Mouse (Mus musculus): ENCODE results near the gene Chat. TPM values are rescaled to one million over a fixed set of nuclear protein-coding genes. Genes with fewer than 3 reads are reported as not detected.

The Chat gene
- polyA plus RNA-seq, 1 experiment from 2014 or later, result 0.34 TPM

DNA sequence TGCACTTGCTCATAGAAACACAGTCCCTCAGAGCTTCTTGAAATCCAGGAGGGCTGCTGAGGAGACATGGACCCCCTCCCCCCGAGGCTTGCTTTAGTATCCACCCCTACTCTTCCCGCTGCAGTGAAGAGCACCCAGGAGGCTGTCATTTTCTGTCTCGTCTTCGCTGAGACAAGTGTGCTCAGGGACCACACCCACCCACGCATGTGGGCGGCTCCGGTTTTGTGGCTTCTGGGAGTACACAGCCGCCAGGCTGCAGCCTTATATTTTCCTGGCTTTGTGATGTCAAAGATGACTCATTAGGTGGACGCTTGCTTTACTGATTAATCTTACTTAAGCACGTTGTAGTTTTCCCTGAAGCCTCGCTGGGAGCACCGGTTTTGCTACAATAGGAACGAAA lies 26.7 kb upstream of the Chat start:
- peak overlapping the region; percentile 32 for H3K4me3 ChIP-seq
- H3K4me1 ChIP-seq, result no peaks in the 10 kb centered on the region
- no peaks in the 10 kb centered on the region for H3K27me3 ChIP-seq
- WGBS, result 16% methylated on average over 13 of the region's 13 CpGs
- no peaks in the 10 kb centered on the region for H3K9me3 ChIP-seq
- no peak overlapping the region for H3K27ac ChIP-seq (replicated peaks)
- peak overlapping the region; percentile 45 for H3K4me2 ChIP-seq (replicated peaks)
- ATAC-seq (replicated peaks), result no peak
- no peaks in the 10 kb centered on the region for H3K36me3 ChIP-seq
- peak overlapping the region; percentile 47; the same call in 1 of the 2 replicates for H3K9ac ChIP-seq (replicated peaks)

DNA sequence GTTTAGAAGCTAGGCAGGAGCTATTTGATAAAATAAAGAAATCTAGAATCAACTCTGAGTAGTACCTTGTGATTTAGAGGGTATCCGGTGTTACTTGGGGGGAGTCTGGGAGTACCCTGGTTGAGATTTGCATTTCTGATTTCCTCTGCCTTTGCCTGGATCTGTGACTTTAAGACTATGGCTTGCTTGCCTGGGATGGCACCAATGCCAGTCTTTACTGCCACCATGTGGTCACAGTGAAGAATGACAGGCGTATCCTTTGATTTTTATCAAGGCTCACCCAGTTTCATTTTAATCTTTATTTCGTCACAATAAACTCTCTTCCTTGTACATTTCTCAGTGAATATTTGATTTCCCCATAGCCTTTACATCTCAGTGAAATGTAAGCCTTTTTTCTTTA lies 16.3 kb upstream of the Chat start:
- ATAC-seq (replicated peaks), result 0 out of 2 replicates have a peak, but pooled peaks have one; percentile 46
- Histone ChIP-seq H3K27ac (replicated peaks) (no peak overlapping the region), H3K9me3 (no peaks in the 10 kb centered on the region), H3K4me3 (no peak overlapping the region), H3K27me3 (no peaks in the 10 kb centered on the region), H3K9ac (replicated peaks) (no peak overlapping the region), H3K36me3 (no peaks in the 10 kb centered on the region), H3K4me2 (replicated peaks) (no peak overlapping the region), H3K4me1 (no peaks in the 10 kb centered on the region)
- WGBS, result 12% methylated on average over 3 of the region's 3 CpGs

DNA sequence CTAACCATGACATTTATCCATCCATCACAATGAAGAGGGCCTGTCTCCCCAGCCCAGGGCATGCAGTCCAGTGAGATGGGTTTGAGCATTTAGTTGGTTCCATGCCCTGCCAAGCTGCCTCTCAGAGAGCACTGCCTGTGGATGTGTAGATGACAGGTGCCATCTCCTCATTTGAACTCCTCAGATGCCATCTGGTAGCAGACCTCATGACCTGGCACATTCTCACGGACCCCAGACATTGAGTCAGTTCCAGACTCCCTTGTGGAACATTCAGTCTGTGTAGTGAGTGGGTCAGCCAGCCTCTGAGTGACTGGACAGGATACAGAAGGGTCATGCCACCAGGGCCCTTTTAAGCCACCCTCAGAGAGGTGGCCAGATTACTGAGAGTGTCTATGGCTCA lies 11.8 kb upstream of the Chat start:
- H3K4me2 ChIP-seq (replicated peaks), result no peak overlapping the region
- H3K4me1 ChIP-seq, result no peaks in the 10 kb centered on the region
- H3K27me3 ChIP-seq, result no peaks in the 10 kb centered on the region
- no peak overlapping the region for H3K27ac ChIP-seq (replicated peaks)
- H3K9me3 ChIP-seq, result no peaks in the 10 kb centered on the region
- no peak for ATAC-seq (replicated peaks)
- no peaks in the 10 kb centered on the region for H3K36me3 ChIP-seq
- H3K9ac ChIP-seq (replicated peaks), result no peak overlapping the region
- H3K4me3 ChIP-seq, result no peak overlapping the region
- 61% methylated on average over 1 of the region's 1 CpGs for WGBS

DNA sequence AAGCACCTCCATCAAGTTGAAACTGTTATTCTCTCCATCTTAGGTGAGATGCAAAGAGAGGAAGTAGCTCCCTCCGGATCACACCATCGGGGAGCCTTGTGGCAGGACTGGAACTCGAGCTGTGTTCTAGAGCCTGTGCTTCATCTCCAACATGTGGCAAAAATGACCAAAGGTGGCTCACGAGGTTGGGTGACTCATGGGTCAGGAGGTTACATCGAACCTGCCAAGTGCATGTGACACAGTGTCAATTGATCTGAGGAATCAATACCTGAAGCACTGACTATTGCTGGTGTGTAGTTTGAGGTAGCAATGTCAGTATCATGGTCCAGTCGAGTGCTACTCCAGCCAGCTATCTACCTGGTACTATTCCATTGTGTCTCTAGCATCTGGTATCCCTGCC lies 10.8 kb upstream of the Chat start:
- no peaks in the 10 kb centered on the region for H3K4me1 ChIP-seq
- no peak overlapping the region for H3K4me3 ChIP-seq
- H3K4me2 ChIP-seq (replicated peaks), result no peak overlapping the region
- 86% methylated on average over 6 of the region's 6 CpGs for whole genome bisulfite sequencing
- ATAC-seq (replicated peaks), result no peak
- H3K9ac ChIP-seq (replicated peaks), result no peak overlapping the region
- no peaks in the 10 kb centered on the region for H3K36me3 ChIP-seq
- H3K27ac ChIP-seq (replicated peaks), result no peak overlapping the region
- H3K9me3 ChIP-seq, result no peaks in the 10 kb centered on the region
- H3K27me3 ChIP-seq, result no peaks in the 10 kb centered on the region

DNA sequence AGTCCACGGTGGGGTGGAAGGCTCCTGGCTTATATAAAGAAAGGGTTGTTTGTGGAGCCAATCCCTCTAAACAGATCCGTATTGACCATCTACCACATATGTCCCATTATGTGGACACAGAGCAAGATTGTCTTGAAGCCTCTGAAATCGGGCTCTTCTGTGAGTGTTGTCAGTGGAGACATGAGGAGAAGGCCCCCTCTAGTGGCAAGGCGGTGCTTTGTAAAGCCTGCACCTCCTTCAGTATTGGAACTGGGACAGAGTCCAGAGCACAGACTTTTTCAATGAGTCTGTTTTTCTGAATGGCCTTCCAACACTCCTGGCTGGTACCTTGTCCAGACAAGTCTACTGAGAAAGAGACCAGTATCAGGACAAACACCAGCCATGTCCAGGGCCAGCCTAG lies 7.2 kb upstream of the Chat start:
- no peaks in the 10 kb centered on the region for H3K9me3 ChIP-seq
- no peak overlapping the region for H3K27ac ChIP-seq (replicated peaks)
- H3K36me3 ChIP-seq, result no peaks in the 10 kb centered on the region
- WGBS, result 13% methylated on average over 4 of the region's 4 CpGs
- no peak overlapping the region for H3K4me3 ChIP-seq
- ATAC-seq (replicated peaks), result peak; percentile 75
- H3K27me3 ChIP-seq, result no peaks in the 10 kb centered on the region
- H3K4me1 ChIP-seq, result no peaks in the 10 kb centered on the region
- H3K4me2 ChIP-seq (replicated peaks), result no peak overlapping the region
- H3K9ac ChIP-seq (replicated peaks), result no peak overlapping the region

DNA sequence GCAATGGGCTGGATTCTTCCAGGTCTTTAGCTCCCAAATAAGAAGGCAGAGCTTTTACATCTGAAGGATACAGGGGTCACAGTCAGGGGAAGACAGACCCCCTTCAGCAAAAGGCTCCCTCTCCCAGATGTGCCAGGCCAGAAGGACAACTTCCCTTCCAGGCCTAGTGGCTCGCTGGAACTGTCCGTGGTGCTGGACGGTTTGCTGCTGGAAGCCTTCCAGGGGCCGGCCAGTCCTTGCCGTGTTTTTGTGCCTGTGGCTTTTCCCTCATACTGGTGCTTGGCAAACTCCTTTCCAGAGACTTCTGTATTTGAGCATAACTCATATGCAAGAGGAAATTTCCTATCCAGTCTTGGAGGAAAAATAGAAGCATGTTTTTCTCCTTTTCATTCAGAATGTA lies 1.8 kb upstream of the Chat start:
- 12% methylated on average over 5 of the region's 5 CpGs for WGBS
- no peaks in the 10 kb centered on the region for H3K36me3 ChIP-seq
- H3K9ac ChIP-seq (replicated peaks), result no peak overlapping the region
- H3K27me3 ChIP-seq, result peaks cover 51% of the 10 kb centered on the region
- H3K4me1 ChIP-seq, result peaks cover 32% of the 10 kb centered on the region
- no peak overlapping the region for H3K4me2 ChIP-seq (replicated peaks)
- no peak overlapping the region for H3K27ac ChIP-seq (replicated peaks)
- no peaks in the 10 kb centered on the region for H3K9me3 ChIP-seq
- H3K4me3 ChIP-seq, result no peak overlapping the region
- ATAC-seq (replicated peaks), result no peak

DNA sequence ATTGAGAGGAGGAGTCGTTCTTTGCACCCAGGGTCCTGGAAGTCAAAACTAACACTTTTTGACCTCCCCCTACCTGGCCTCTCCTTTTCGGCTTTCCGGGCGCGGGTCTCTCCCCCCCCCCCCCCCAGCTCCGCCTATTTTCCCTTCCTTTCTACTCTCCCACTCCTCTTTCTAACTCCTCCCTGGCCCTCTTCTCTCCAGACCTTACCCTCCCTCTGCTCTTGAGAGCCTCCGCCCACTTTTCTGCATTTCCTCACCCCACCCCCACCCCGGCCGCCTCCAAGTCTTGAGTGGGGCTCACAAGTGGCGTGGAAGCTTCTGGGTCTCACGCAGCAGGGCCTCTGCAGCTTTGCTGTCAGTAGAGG lies 301 bp downstream of the Chat start:
- Histone ChIP-seq H3K36me3 (no peaks in the 10 kb centered on the region), H3K4me1 (peaks cover 32% of the 10 kb centered on the region), H3K9me3 (no peaks in the 10 kb centered on the region), H3K27me3 (peaks cover 72% of the 10 kb centered on the region), H3K9ac (replicated peaks) (no peak overlapping the region), H3K4me3 (peak overlapping the region; percentile 40), H3K4me2 (replicated peaks) (peak overlapping the region; percentile 59), H3K27ac (replicated peaks) (no peak overlapping the region)
- ATAC-seq (replicated peaks), result no peak
- under 1% methylated on average over 9 of the region's 11 CpGs for WGBS

DNA sequence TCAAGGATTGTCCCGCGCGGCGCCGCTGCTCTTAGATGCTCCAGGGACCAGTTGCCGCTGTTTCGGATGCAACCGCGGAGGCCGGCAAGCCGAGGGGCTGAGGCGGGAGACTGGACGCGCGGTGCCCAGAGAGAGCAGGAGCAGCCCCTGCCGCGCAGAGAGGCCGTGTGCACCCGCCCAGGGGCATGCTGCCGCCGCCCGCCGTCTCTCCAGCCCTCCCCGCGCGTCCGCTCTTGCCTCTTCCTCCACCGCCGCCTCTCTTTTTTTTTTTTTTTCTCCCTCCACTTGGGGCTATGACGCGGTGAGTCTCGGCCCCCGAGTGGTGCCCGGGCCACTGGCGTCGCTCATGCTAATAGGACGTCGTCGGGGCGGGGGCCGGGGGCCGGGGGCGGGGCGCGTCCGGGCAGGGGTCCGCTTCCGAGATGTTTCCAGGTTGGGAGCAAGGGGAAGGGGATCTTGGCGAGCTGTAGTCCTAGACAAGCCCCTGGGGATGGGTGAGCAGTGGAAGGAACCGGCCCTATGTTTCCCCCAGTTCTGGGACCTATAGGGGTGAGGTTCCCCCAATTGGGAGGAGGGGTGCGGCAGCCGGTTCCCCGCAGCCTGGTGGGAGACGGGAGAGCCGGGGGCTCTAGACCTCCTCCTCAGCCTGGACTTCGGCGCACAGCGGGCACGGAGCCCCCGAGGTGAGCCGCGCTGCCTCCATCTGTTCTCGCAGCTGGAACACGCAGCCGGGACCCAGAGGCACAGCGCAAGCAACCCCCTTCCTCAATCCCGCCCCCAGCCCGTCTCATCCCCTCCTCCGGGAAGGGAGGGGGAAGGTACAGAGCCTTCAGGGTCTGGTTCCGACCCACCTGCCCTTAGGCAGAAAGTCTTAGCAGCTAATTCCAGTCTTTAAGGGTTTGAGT lies 936 bp downstream of the Chat start, which contains the start of gene Slc18a3:
TSS of gene Slc18a3 (minus strand) at position 250 of the 905 bp plus-strand sequence.
- Histone ChIP-seq H3K4me1 (peaks cover 32% of the 10 kb centered on the region), H3K9ac (replicated peaks) (peak within 1 kb of the TSS; percentile 31; the same call in 1 of the 2 replicates), H3K4me2 (replicated peaks) (peak within 1 kb of the TSS; percentile 59), H3K9me3 (no peaks in the 10 kb centered on the region), H3K27me3 (peaks cover 78% of the 10 kb centered on the region), H3K4me3 (peak within 1 kb of the TSS; percentile 40), H3K36me3 (no peaks in the 10 kb centered on the region), H3K27ac (replicated peaks) (no peak within 1 kb of the TSS)
- under 1% methylated on average over 69 of the region's 70 CpGs for WGBS
- ATAC-seq (replicated peaks), result no peak

DNA sequence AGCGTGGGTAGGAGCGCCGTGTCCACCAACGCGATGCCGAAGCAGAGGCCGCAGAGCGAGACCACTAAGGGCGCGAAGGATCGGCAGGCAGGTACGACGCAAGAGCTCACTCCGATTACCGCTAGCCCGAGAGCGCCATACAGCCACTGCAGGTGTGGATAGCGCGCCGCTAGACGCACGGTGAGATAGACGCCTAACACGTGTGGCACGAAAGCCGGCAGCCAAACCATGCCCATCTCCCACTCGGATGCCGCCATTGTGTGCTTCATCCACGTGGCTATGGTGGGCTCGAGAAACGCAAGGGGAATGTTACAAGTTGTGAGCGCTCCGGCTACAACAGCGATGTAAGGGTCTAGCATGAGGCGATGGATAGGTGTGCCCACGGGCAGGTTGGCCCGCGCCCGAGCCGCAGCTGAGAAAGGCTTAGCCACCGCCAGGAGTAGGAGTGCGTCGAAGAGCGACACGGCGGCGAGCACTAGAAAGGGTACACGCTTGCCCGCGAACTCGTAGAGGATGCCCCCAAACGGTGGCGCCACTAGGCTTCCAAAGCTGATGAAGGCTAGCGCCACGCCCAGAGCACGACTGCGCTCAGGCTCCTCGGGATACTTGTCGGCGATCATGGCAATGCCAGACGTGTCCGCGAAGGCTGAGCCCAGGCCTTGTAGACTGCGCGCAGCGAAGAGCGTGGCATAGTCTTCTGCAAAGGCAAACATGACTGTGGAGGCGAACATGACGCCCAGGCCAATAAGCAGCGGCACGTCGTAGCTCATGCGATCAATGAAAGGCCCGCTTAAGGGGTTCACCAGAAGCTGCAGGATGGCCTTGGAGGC lies 2.4 kb downstream of the Chat start:
- Histone ChIP-seq H3K27me3 (peaks cover 92% of the 10 kb centered on the region), H3K4me1 (peaks cover 32% of the 10 kb centered on the region), H3K27ac (replicated peaks) (no peak overlapping the region), H3K4me2 (replicated peaks) (peak overlapping the region; percentile 59), H3K36me3 (no peaks in the 10 kb centered on the region), H3K9me3 (no peaks in the 10 kb centered on the region), H3K4me3 (peak overlapping the region; percentile 40), H3K9ac (replicated peaks) (no peak overlapping the region)
- no peak for ATAC-seq (replicated peaks)
- WGBS, result 2% methylated on average over 74 of the region's 74 CpGs

DNA sequence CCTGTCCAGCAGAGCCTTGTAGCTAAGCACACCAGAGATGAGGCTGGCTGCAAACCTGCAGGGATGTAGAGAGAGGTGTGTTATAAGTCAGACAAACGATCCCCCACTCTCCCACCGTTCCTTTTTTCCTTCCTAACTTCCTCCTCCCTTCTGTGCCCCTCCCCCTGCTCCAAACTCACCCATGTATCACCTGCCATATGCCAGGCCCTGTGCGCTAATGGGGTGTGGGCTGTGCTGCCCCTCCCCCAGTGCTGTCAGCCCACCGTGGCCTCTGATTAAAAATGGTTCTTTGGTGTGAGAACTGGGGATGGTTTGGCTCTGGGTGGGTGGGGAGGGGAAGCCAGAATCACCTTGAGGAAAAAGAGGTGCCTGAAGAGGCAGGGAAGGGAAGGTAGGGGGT lies 13.2 kb downstream of the Chat start:
- no peak overlapping the region for H3K4me3 ChIP-seq
- no peak for ATAC-seq (replicated peaks)
- H3K9me3 ChIP-seq, result no peaks in the 10 kb centered on the region
- no peaks in the 10 kb centered on the region for H3K36me3 ChIP-seq
- H3K4me2 ChIP-seq (replicated peaks), result no peak overlapping the region
- H3K4me1 ChIP-seq, result no peaks in the 10 kb centered on the region
- H3K27me3 ChIP-seq, result peaks cover 19% of the 10 kb centered on the region; the same call in 1 of the 2 replicates
- no peak overlapping the region for H3K27ac ChIP-seq (replicated peaks)
- no peak overlapping the region for H3K9ac ChIP-seq (replicated peaks)
- 27% methylated on average over 4 of the region's 4 CpGs for WGBS

DNA sequence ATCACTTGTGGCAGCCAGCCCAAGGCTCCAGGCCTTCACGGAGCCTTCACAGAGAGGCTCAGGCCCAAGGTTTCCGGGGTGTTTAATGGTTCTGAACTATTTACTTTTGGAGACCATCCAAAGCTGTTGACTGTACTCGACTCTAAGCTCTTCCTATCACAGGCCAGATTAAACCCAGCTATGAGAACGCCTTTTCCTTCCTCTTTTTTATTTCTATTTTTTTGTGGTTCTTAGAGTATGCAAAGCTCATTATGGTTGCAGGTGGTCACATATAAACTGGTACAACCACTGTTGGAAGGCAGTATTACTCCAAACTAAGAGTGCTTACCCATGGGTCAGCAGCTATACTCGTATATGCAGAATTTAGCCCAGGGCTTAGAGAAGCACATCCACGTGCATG lies 18.8 kb downstream of the Chat start:
- Histone ChIP-seq H3K9ac (replicated peaks) (no peak overlapping the region), H3K4me2 (replicated peaks) (no peak overlapping the region), H3K4me1 (peaks cover 6% of the 10 kb centered on the region; the same call in 1 of the 2 replicates), H3K9me3 (no peaks in the 10 kb centered on the region), H3K36me3 (no peaks in the 10 kb centered on the region), H3K27ac (replicated peaks) (no peak overlapping the region), H3K4me3 (no peak overlapping the region), H3K27me3 (no peaks in the 10 kb centered on the region)
- WGBS, result 77% methylated on average over 6 of the region's 6 CpGs
- no peak for ATAC-seq (replicated peaks)

DNA sequence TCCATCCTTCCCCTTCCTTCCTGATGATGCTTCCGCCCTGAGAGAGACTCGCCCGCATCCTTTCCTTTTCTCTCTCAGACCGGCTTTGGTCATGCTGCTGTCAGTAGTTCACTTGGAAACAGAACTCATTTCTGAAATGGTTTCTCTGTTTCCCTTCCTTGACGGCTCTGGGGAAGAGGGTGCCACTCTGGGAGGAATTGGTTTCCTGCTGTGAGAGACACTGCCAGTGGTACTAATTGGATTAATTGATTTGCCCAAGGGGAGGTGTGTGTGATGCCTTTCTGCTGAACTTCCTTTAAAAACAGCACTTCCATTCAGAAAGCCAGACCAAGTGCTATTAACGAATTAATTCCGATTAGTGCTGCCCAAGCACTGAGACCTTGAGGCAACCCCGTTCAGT lies 22.3 kb downstream of the Chat start:
- H3K4me2 ChIP-seq (replicated peaks), result no peak overlapping the region
- no peak overlapping the region for H3K4me3 ChIP-seq
- H3K27me3 ChIP-seq, result no peaks in the 10 kb centered on the region
- H3K27ac ChIP-seq (replicated peaks), result no peak overlapping the region
- H3K9me3 ChIP-seq, result no peaks in the 10 kb centered on the region
- H3K4me1 ChIP-seq, result peaks cover 11% of the 10 kb centered on the region; the same call in 1 of the 2 replicates
- 7% methylated on average over 8 of the region's 8 CpGs for WGBS
- no peaks in the 10 kb centered on the region for H3K36me3 ChIP-seq
- H3K9ac ChIP-seq (replicated peaks), result no peak overlapping the region
- ATAC-seq (replicated peaks), result no peak

Measured in forebrain, embryonic 15.5 days (tissue).